Mouse (Mus musculus) heart, adult 2 months (tissue): ENCODE results near the gene Cfap299. TPM values are rescaled to one million over a fixed set of nuclear protein-coding genes. Genes with fewer than 3 reads are reported as not detected.

Experiments
- DNase-seq, 2 experiments: peaks; one replicate each; pipeline ENCODE4 v3.0.0; 2021
- H3K27ac ChIP-seq: fragments of 200-600 bp; 2 replicates; pipeline ENCODE4 v1.8.1; 2022
- H3K27me3 ChIP-seq: fragments of 200-500 bp; 2 replicates; pipeline ENCODE4 v1.6.1; 2012; ENCODE audit warnings: mild to moderate bottlenecking, low read length, inconsistent platforms, mixed read lengths; ENCODE audit not compliant: control insufficient read depth, insufficient read depth
- H3K36me3 ChIP-seq: fragments of 200-500 bp; 2 replicates; pipeline ENCODE4 v1.6.1; 2012; ENCODE audit warnings: low read length, inconsistent platforms; ENCODE audit not compliant: control insufficient read depth, insufficient read depth
- H3K4me1 ChIP-seq: fragments of 200-500 bp; 2 replicates; pipeline ENCODE4 v1.6.1; 2011; ENCODE audit warnings: low read length; ENCODE audit not compliant: control insufficient read depth, insufficient read depth
- H3K4me3 ChIP-seq: fragments of 200-600 bp; 2 replicates; pipeline ENCODE4 v1.8.1; 2022
- H3K79me2 ChIP-seq: fragments of 200-500 bp; replicated peaks from 2 replicates; pipeline ENCODE4 v1.6.1; 2012; ENCODE audit warnings: mild to moderate bottlenecking, inconsistent platforms, low read length, moderate library complexity, mixed read lengths; ENCODE audit not compliant: control insufficient read depth, insufficient read depth
- H3K9ac ChIP-seq: fragments of 200-500 bp; 2 replicates; pipeline ENCODE4 v1.6.1; 2012; ENCODE audit warnings: low read depth, mild to moderate bottlenecking, control low read depth, inconsistent platforms, low read length, mixed read lengths
- CTCF ChIP-seq: fragments of 200-600 bp; IDR thresholded peaks from 2 replicates; pipeline ENCODE4 v1.8.1; 2022; ENCODE audit warnings: antibody characterized with exemption, mild to moderate bottlenecking, moderate library complexity
- EP300 ChIP-seq: fragments of 200-500 bp; IDR thresholded peaks from 2 replicates; pipeline ENCODE4 v1.6.1; 2011; ENCODE audit warnings: low read depth, low read length, control low read depth; ENCODE audit not compliant: insufficient read depth
- POLR2A ChIP-seq: fragments of 200-500 bp; IDR thresholded peaks from 2 replicates; pipeline ENCODE4 v1.6.1; 2011; ENCODE audit warnings: mild to moderate bottlenecking, low read depth, low read length, control low read depth; ENCODE audit not compliant: insufficient read depth
- WGBS: fragments of 180-500 bp; shearing (Covaris S2); methylation state at CpG from one replicate; pipeline ENCODE4 v1.1.7; 2018; 5-methylcytosine and 5-hydroxymethylcytosine counted together
- intact Hi-C: fragments of 180-260 bp; cut with DNase I; formaldehyde crosslinking; loops from one replicate; pipeline ENCODE4 v1.15.1; 2025
- polyA plus RNA-seq: library from polyadenylated mRNA; depleted of rRNA; stranded (reverse); fragments of >200 nt; gene quantifications from 2 replicates; pipeline ENCODE4 v1.2.3, GENCODE M21; 2012
- total RNA-seq, 2 experiments: library from RNA; stranded (reverse); gene quantifications; 2 replicates each; pipeline ENCODE4 v1.2.3; 2021

Gene Cfap299
- total and polyA plus RNA-seq, 3 experiments: not detected

- intact Hi-C loops: no loop called here
- TF ChIP-seq CTCF (no peak), POLR2A (no peak), EP300 (no peak)
- Histone ChIP-seq H3K79me2 (no peaks in the 10 kb centered on the region), H3K36me3 (no peaks in the 10 kb centered on the region), H3K9ac (no peak overlapping the region), H3K27me3 (no peaks in the 10 kb centered on the region), H3K27ac (no peak overlapping the region), H3K4me1 (no peaks in the 10 kb centered on the region), H3K4me3 (no peak overlapping the region)
- DNase-seq: no peak
- 73% methylated on average over 7 of the region's 7 CpGs for WGBS
These were observed 223.9 kb downstream of the Cfap299 start for GRCm38 (mm10) chr5:98552811-98553601.

- Histone ChIP-seq H3K79me2 (no peaks in the 10 kb centered on the region), H3K27ac (no peak overlapping the region), H3K4me1 (no peaks in the 10 kb centered on the region), H3K27me3 (no peaks in the 10 kb centered on the region), H3K36me3 (no peaks in the 10 kb centered on the region), H3K4me3 (no peak overlapping the region), H3K9ac (no peak overlapping the region)
- DNase-seq: no peak
- TF ChIP-seq EP300 (no peak), CTCF (no peak), POLR2A (no peak)
- 73% methylated on average over 4 of the region's 4 CpGs for WGBS
- intact Hi-C loops: no loop called here
These were observed 232.2 kb downstream of the Cfap299 start for GRCm38 (mm10) chr5:98561301-98561700.

- Histone ChIP-seq H3K4me3 (no peak overlapping the region), H3K36me3 (no peaks in the 10 kb centered on the region), H3K27me3 (no peaks in the 10 kb centered on the region), H3K4me1 (no peaks in the 10 kb centered on the region), H3K9ac (no peak overlapping the region), H3K27ac (no peak overlapping the region), H3K79me2 (no peaks in the 10 kb centered on the region)
- no peak for DNase-seq
- intact Hi-C loops: no loop called here
- TF ChIP-seq CTCF (no peak), POLR2A (no peak), EP300 (no peak)
- WGBS: 67% methylated on average over 9 of the region's 9 CpGs
These were observed 233.7 kb downstream of the Cfap299 start for GRCm38 (mm10) chr5:98562806-98563205.

- H3K36me3 ChIP-seq: no peaks in the 10 kb centered on the region
- H3K27me3 ChIP-seq: no peaks in the 10 kb centered on the region
- H3K4me3 ChIP-seq: no peak overlapping the region
- no peak overlapping the region for H3K9ac ChIP-seq
- 56% methylated on average over 9 of the region's 9 CpGs for WGBS
- intact Hi-C loops: no loop called here
- no peak for DNase-seq
- H3K4me1 ChIP-seq: no peaks in the 10 kb centered on the region
- no peaks in the 10 kb centered on the region for H3K79me2 ChIP-seq
- no peak overlapping the region for H3K27ac ChIP-seq
- TF ChIP-seq EP300 (no peak), POLR2A (no peak), CTCF (no peak)
These were observed 234.7 kb downstream of the Cfap299 start for GRCm38 (mm10) chr5:98563801-98564200.

- WGBS: 59% methylated on average over 6 of the region's 6 CpGs
- no peak for DNase-seq
- Histone ChIP-seq H3K79me2 (no peaks in the 10 kb centered on the region), H3K27me3 (no peaks in the 10 kb centered on the region), H3K4me3 (no peak overlapping the region), H3K4me1 (no peaks in the 10 kb centered on the region), H3K9ac (no peak overlapping the region), H3K27ac (no peak overlapping the region), H3K36me3 (no peaks in the 10 kb centered on the region)
- TF ChIP-seq CTCF (no peak), POLR2A (no peak), EP300 (no peak)
- intact Hi-C loops: no loop called here
These were observed 237.5 kb downstream of the Cfap299 start for GRCm38 (mm10) chr5:98566461-98567193.

- TF ChIP-seq POLR2A (no peak), CTCF (no peak)
- Histone ChIP-seq H3K27ac (no peak overlapping the region), H3K36me3 (no peaks in the 10 kb centered on the region), H3K27me3 (no peaks in the 10 kb centered on the region), H3K4me1 (no peaks in the 10 kb centered on the region), H3K4me3 (no peak overlapping the region), H3K9ac (no peak overlapping the region), H3K79me2 (no peaks in the 10 kb centered on the region)
- intact Hi-C loops: no loop called here
- WGBS: 91% methylated on average over 4 of the region's 4 CpGs
- no peak for DNase-seq
These were observed 239.4 kb downstream of the Cfap299 start for GRCm38 (mm10) chr5:98568481-98568880.
